Mouse (Mus musculus) ES-Bruce4 (cell line): ENCODE measurements around the gene Klc3. TPM values are rescaled to one million over a fixed set of nuclear protein-coding genes. Genes with fewer than 3 reads are reported as not detected.

Experiments used
- H3K27ac ChIP-seq: 2 replicates; pipeline ENCODE4 v1.5.1; 2012; ENCODE audit warnings: low read length, inconsistent platforms; ENCODE audit not compliant: insufficient read depth
- H3K27me3 ChIP-seq: 2 replicates; pipeline ENCODE4 v1.6.1; 2012; ENCODE audit warnings: mild to moderate bottlenecking, low read length, inconsistent platforms; ENCODE audit not compliant: control insufficient read depth, poor library complexity, insufficient read depth, severe bottlenecking
- H3K36me3 ChIP-seq: 2 replicates; pipeline ENCODE4 v1.6.1; 2012; ENCODE audit warnings: inconsistent platforms, mild to moderate bottlenecking, low read length, moderate library complexity; ENCODE audit not compliant: control insufficient read depth, poor library complexity, insufficient read depth, severe bottlenecking
- H3K4me1 ChIP-seq: one replicate; pipeline ENCODE4 v1.8.1; 2011; ENCODE audit warnings: low read length; ENCODE audit not compliant: control insufficient read depth, insufficient read depth
- H3K4me3 ChIP-seq: 2 replicates; pipeline ENCODE4 v1.5.1; 2011; ENCODE audit warnings: low read depth, mild to moderate bottlenecking, low read length
- H3K9ac ChIP-seq: 2 replicates; pipeline ENCODE4 v1.6.1; 2012; ENCODE audit warnings: low read depth, mild to moderate bottlenecking, inconsistent platforms; ENCODE audit not compliant: poor library complexity, severe bottlenecking
- H3K9me3 ChIP-seq: replicated peaks from 2 replicates; pipeline ENCODE4 v1.6.1; 2012; ENCODE audit warnings: mild to moderate bottlenecking, low read length, inconsistent platforms; ENCODE audit not compliant: control insufficient read depth, poor library complexity, insufficient read depth, severe bottlenecking
- CTCF ChIP-seq: IDR thresholded peaks from one replicate; pipeline ENCODE4 v1.8.1; 2011; ENCODE audit warnings: low read depth, low read length
- EP300 ChIP-seq: IDR thresholded peaks from 2 replicates; pipeline ENCODE4 v1.6.1; 2011; ENCODE audit warnings: low read depth, low read length; ENCODE audit not compliant: insufficient read depth
- POLR2A ChIP-seq: IDR thresholded peaks from one replicate; pipeline ENCODE4 v1.8.1; 2011; ENCODE audit warnings: low read length; ENCODE audit not compliant: insufficient read depth
- polyA plus RNA-seq: library from polyadenylated mRNA; stranded (reverse); fragments of >200 nt; gene quantifications from 2 replicates; pipeline ENCODE4 v1.2.4, GENCODE M21; 2011; ENCODE audit warnings: low read depth; ENCODE audit not compliant: missing spikeins, insufficient read depth, insufficient read length

The Klc3 gene
- polyA plus RNA-seq, 1 experiment: 17.6 TPM

- H3K27me3 ChIP-seq: no peaks in the 10 kb centered on the region
- H3K27ac ChIP-seq: no peak overlapping the region
- H3K9me3 ChIP-seq: no peaks in the 10 kb centered on the region
- peak overlapping the region; percentile 5; the same call in 1 of the 2 replicates for H3K9ac ChIP-seq
- H3K4me3 ChIP-seq: peak overlapping the region; percentile 25
- H3K36me3 ChIP-seq: no peaks in the 10 kb centered on the region
- TF ChIP-seq CTCF: no peak
- TF ChIP-seq POLR2A: no peak
- TF ChIP-seq EP300: no peak
- H3K4me1 ChIP-seq: no peaks in the 10 kb centered on the region
Observed at GRCm38 (mm10) chr7:19375368-19375767, 28.5 kb downstream of the Klc3 start.

- Histone ChIP-seq H3K36me3 (no peaks in the 10 kb centered on the region), H3K4me1 (no peaks in the 10 kb centered on the region), H3K4me3 (no peak overlapping the region), H3K27ac (no peak overlapping the region), H3K9me3 (no peaks in the 10 kb centered on the region), H3K27me3 (no peaks in the 10 kb centered on the region), H3K9ac (no peak overlapping the region)
- TF ChIP-seq EP300: no peak
- no peak for TF ChIP-seq CTCF
- no peak for TF ChIP-seq POLR2A
Observed at GRCm38 (mm10) chr7:19373367-19373766, 30.5 kb downstream of the Klc3 start.

GRCm38 (mm10) chr7:19369823-19370425, 34.0 kb downstream of the Klc3 start:
- Histone ChIP-seq H3K4me3 (0 out of 2 replicates have a peak overlapping the region, but pooled peaks have one; percentile 10), H3K9ac (peak overlapping the region; percentile 43), H3K27me3 (no peaks in the 10 kb centered on the region), H3K4me1 (no peaks in the 10 kb centered on the region), H3K27ac (no peak overlapping the region), H3K9me3 (no peaks in the 10 kb centered on the region), H3K36me3 (no peaks in the 10 kb centered on the region)
- no peak for TF ChIP-seq POLR2A
- TF ChIP-seq CTCF: peak; percentile 72
- TF ChIP-seq EP300: no peak

- TF ChIP-seq POLR2A (no peak), CTCF (no peak), EP300 (no peak)
- no peaks in the 10 kb centered on the region for H3K36me3 ChIP-seq
- no peaks in the 10 kb centered on the region for H3K27me3 ChIP-seq
- H3K27ac ChIP-seq: no peak overlapping the region
- no peak overlapping the region for H3K4me3 ChIP-seq
- H3K9me3 ChIP-seq: no peaks in the 10 kb centered on the region
- no peak overlapping the region for H3K9ac ChIP-seq
- H3K4me1 ChIP-seq: no peaks in the 10 kb centered on the region
Observed at GRCm38 (mm10) chr7:19368380-19368779, 35.5 kb downstream of the Klc3 start.

- Histone ChIP-seq H3K4me1 (peaks cover 1% of the 10 kb centered on the region), H3K9me3 (no peaks in the 10 kb centered on the region), H3K27me3 (no peaks in the 10 kb centered on the region), H3K27ac (no peak overlapping the region), H3K9ac (no peak overlapping the region), H3K36me3 (no peaks in the 10 kb centered on the region), H3K4me3 (no peak overlapping the region)
- no peak for TF ChIP-seq POLR2A
- no peak for TF ChIP-seq CTCF
- no peak for TF ChIP-seq EP300
Observed at GRCm38 (mm10) chr7:19365376-19365775, 38.5 kb downstream of the Klc3 start.

GRCm38 (mm10) chr7:19363881-19364280, 40.0 kb downstream of the Klc3 start:
- H3K9ac ChIP-seq: no peak overlapping the region
- no peak overlapping the region for H3K27ac ChIP-seq
- H3K9me3 ChIP-seq: no peaks in the 10 kb centered on the region
- H3K36me3 ChIP-seq: no peaks in the 10 kb centered on the region
- peaks cover 1% of the 10 kb centered on the region for H3K4me1 ChIP-seq
- no peak overlapping the region for H3K4me3 ChIP-seq
- TF ChIP-seq EP300 (0 out of 2 replicates have a peak, but pooled peaks have one; percentile 27), POLR2A (no peak), CTCF (peak; percentile 91)
- H3K27me3 ChIP-seq: no peaks in the 10 kb centered on the region
